Mouse (Mus musculus) G1E (cell line): Measurements from ENCODE around the gene Miga2.

Source experiments
- CTCF ChIP-seq: IDR thresholded peaks from 2 replicates; pipeline ENCODE4 v1.5.1; 2012; ENCODE audit warnings: low read depth, low read length, inconsistent platforms, mixed read lengths
- GATA1 ChIP-seq: IDR thresholded peaks from 2 replicates; pipeline ENCODE4 v1.6.1; 2012; ENCODE audit warnings: borderline replicate concordance, low read length, inconsistent platforms, mixed read lengths
- GATA2 ChIP-seq: IDR thresholded peaks from 2 replicates; pipeline ENCODE4 v1.6.1; 2012; ENCODE audit warnings: low read depth, low read length, inconsistent platforms, borderline replicate concordance

DNA sequence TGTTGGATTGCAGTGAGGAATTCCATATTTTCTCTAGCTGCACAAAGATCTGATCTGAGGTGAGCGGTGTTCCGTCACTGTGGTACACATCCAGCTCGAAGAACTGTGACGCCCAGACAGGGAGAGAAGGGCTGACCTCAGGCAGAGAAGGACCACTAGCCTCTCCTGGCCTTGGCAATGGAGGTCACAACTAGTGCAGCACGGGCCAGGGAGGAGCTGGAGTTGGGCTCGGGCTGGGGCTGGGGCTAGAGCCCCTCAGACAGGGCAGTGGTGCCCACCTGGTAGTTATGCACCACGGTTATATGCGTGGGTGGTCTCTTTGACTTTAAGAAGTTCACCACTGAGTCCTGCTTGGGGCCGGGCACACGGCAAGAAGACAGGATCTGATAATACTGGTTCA, 43.7 kb downstream of the Miga2 start:
- TF ChIP-seq CTCF, result no peak
- no peak for TF ChIP-seq GATA2
- TF ChIP-seq GATA1, result no peak
